Mouse (Mus musculus) cortical plate, adult 2 months (tissue): Measurements from ENCODE around the gene Frs2.

Source experiments
- CTCF ChIP-seq: fragments of 200-500 bp; IDR thresholded peaks from 2 replicates; pipeline ENCODE4 v1.5.1; 2011; ENCODE audit warnings: mild to moderate bottlenecking, control low read depth, low read length; ENCODE audit not compliant: insufficient read depth; ENCODE audit errors: extremely low read depth
- POLR2A ChIP-seq: fragments of 200-500 bp; IDR thresholded peaks from 2 replicates; pipeline ENCODE4 v1.6.1; 2011; ENCODE audit warnings: mild to moderate bottlenecking, low read length, control low read depth; ENCODE audit not compliant: insufficient read depth; ENCODE audit errors: extremely low read depth

- TF ChIP-seq CTCF = no peak
- no peak for TF ChIP-seq POLR2A
Measured at GRCm38 (mm10) chr10:117160099-117160498, 11.8 kb upstream of the Frs2 start.
